Mouse (Mus musculus) ES-CJ7 (cell line): Measurements from ENCODE around the gene H2-DMb1.

Source experiments
- DNase-seq: peaks from one replicate; pipeline ENCODE4 v3.0.0; 2011; ENCODE audit warnings: low read depth, low spot score

Gene H2-DMb1

DNA sequence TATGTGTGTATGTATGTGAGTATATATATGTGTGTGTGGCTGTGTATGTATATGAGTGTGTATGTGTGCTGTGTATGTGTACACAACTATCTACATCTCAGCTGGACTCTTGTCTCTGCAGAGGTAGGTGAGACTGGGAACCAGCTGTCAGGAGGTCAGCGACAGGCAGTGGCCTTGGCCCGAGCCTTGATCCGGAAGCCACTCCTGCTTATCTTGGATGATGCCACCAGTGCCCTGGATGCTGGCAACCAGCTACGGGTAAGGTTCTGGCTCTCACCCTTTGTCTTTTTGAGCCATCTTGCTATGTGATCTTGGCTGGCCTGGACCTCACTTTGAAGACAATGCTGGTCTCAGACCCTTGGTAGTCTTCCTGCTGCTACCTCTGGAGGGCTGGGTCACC, 41.9 kb downstream of the H2-DMb1 start:
- no peak for DNase-seq

DNA sequence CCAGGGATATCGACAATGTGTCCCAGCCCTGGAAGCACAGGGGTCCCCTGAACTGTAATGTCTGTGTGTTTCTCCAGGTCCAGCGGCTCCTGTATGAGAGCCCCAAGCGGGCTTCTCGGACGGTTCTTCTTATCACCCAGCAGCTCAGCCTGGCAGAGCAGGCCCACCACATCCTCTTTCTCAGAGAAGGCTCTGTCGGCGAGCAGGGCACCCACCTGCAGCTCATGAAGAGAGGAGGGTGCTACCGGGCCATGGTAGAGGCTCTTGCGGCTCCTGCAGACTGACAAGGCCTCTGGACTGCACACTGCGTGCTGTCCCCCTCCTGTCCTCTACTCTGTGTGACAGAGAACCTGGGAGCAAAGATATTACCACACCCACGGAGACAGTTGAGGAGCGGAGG, 43.6 kb downstream of the H2-DMb1 start:
- no peak for DNase-seq

DNA sequence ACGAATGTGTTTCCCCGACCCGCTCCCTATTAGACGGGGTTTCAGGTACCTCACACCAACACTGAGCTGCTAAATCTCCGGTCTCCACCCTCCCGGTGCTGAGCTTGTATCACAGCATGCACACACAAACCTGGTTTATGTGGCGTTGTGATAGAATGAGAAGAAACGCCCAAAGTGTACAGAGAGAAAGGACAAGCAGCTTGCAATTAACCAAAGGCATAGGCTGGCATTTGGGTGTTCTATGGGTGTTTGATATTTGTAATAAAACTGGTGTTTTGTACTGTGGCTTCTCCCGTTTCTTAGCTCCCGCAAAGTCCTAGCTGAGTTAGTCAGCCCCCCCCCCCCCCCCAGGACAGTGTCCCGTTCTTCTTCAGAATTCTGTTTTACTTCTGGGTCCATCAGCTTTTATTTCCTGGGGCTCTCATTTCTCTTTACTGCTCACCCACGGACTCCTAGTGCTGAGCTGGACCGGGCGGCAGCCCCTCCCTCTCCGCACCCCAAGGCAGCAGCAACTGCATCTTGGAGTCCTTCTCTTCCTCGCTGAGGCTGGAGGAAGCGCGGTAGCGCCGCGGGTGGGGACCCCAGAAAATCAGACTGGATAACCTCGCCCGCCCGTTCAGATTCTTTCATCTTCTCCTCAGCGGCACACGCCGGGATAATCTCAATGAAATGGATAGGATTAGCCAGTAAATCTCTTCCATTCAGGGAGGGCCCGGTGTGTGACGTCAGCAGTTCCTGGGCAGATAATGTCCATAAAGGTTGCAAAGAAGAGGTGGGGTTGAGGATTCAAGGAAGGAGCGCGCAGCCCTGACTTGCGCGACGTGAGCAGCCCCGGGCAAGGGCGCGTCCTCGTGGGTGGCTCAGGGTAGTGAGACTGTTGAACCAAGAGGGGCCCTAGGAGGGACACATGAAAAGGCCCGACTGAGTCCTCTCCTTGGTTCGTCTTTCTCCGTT, 44.3 kb downstream of the H2-DMb1 start, which contains the start of gene Psmb8:
TSS of gene Psmb8 (plus strand) at position 781 of the 954 bp plus-strand sequence.
- peak; percentile 81 for DNase-seq

DNA sequence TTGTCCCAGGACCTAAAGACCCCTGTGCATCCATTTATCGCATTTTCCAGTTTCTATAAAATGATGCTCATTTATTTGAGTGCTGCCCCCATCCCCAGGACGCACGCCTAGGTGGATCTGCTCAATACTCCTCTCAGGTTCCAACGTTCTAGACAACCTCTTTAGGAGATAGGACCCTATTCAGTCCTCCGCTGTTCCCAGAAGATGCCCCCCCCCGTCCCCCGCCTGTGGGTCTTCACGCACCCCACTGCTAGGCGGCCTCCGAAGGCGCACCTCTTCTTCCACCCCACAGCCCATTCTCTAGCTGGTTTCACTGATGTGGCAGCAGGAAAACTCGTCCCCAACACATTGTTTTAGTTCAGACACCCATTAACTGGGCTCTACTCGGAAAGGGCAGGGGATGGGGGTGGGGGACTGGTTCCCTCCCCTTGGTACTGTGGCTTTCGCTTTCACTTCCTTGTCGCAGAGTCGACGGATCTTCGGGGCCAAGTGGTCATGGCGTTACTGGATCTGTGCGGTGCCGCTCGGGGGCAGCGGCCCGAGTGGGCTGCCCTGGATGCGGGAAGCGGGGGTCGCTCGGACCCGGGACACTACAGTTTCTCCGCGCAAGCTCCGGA, 45.1 kb downstream of the H2-DMb1 start:
- no peak for DNase-seq

DNA sequence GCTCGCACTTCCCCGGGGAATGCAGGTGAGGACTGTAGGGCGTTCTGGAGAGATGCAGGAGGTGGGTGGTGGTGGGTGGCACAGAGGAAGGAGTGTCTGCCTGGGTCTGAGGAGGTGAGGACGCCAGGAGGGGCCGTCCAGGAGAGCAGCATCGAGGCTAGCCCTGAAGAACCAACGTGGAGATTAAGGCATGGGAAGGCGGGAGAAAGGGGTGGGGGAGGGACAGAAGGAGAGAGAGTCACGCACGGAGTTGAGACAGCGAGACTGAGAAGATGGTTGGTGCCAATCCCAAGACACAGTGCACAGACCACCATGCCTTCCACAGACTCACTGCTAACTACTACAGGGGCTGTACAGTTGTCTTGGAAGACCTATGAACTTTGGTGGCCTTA, 45.6 kb downstream of the H2-DMb1 start:
- DNase-seq, result no peak

DNA sequence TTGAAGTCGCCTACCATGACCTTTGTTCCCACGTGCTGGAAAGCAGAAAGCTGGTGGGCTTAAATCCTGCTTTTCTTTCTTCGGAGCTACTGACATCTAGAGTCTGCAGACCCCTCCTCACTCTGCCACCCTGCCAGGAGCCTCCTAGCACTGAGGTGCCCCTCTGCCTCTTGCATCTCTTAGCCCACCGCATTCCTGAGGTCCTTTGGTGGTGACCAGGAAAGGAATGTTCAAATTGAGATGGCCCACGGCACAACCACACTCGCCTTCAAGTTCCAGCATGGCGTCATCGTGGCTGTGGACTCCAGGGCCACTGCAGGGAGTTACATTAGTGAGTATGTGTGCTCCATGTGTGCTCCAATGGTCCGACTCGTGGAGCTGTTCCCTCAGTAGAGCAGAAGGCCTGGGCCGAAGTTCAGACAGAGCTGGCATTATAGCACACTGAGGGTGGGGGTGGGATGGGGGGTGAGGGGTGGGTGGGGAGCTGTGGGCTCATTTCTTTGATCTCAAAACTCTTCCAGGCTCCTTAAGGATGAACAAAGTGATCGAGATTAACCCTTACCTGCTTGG, 46.3 kb downstream of the H2-DMb1 start:
- DNase-seq, result no peak

DNA sequence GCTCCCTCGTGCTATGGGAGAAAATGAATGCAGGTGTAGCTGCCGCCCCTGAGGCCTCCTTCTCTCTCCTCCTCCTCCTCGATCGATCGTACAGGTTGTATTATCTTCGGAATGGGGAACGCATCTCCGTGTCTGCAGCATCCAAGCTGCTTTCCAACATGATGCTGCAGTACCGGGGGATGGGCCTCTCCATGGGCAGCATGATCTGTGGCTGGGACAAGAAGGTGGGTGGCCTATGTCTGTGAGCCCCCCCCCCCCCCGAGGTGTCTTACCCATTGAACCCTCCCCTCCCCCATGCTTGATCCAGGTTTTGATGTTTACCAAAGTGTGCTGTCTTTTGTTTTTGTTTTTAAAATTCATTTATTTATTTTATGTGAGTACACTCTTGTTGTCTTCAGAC, 47.2 kb downstream of the H2-DMb1 start:
- no peak for DNase-seq

DNA sequence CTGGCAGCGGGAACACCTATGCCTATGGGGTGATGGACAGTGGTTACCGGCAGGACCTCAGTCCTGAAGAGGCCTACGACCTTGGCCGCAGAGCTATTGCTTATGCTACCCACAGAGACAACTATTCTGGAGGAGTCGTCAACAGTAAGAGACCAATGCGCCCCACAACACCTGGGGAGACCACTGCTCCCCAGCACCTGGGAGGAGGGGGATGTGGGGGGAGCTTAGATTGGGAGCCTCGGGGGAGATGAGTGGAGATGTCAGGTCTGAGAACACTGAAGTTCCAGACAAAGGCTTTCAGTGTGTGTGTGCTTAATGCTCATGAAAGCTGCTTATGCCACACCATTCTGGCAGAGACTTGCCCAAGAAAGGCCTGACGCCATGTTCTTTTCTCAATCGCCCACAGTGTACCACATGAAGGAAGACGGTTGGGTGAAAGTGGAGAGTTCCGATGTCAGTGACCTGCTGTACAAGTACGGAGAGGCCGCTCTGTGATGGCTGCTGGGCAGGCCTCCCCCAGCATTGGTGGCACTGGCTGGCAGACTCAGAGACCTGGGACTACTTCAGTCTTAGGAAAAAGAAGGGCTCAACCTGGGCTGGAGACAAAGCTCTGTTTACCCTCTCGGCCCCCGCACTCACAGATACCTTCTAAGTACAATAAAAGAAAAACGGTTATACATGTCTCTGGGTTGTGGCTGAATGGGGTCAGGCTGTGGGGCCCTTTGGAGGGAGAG, 48.1 kb downstream of the H2-DMb1 start:
- DNase-seq, result no peak

DNA sequence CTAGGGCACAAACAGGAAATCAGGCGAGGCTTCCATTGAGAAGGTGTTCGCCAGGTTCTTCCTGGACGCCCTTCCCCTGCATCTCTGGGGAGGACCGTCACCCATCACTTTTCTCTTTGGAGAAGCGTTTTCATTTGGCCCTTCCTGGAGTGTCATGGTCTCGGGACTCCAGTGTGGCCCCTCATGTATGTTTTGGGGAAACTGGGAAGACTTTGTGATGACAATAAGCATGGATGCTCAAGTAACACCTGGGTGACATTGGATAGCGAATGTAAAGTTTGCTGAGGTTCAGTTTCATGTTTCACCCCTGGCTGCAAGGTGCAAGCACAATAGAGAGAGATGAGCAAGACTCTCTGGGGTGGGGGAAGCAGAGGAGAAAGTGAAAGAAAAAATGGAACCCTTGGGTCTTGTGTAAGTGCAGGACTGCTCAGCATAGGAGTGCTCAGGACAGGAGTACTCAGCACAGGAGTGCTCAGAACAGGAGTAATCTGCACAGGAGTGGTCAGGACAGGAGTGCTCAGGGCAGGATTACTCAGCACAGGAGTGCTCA, 48.7 kb downstream of the H2-DMb1 start:
- DNase-seq, result no peak

DNA sequence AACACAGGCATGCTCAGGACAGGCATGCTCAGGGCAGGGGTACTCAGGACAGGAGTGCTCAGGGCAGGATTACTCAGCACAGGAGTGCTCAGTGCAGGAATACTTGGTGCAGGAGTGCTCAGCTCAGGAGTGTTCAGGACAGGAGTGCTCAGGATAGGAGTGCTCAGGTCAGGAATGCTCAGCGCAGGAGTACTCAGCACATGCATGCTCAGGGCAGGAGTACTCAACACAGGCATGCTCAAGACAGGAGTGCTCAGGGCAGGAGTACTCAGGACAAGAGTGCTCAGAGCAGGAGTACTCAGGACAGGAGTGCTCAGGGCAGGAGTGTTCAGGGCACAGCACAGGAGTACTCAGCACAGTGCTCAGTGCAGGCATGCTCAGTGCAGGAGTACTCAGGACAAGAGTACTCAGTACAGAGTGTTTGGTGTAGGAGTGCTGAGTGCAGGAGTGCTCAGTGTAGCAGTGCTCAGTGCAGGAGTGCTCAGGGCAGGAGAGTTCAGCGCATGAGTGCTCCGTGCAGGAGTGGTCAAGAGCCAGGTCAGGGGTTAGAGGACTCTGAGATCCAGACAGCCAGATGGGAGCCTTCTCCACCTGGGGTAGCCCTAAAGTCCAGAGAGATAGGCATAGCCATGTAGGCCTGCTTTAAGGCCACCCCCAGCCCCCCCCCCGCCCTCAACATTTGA, 50.0 kb downstream of the H2-DMb1 start:
- no peak for DNase-seq

DNA sequence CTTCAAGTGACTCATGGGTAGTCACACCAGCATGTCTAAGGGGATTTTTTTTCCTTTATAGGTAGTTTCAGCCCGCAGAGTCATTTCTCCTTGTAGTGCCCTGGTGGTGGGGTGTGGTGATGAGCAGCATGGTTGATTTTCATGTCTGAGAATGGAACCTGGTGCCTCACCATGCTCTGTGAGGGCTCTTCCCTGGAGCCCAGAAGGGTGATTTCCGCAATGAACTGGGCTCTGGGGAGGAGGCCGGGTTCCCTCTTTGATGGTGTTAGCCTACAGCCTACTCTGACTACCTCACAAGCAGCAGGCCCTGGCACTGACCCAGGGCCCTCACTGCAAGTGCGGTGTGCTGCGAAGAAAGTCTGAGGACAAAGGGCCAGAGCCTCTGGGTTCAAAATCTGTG, 50.6 kb downstream of the H2-DMb1 start, which contains the start of gene Tap2:
TSS of gene Tap2 (plus strand) at position 84 of the 400 bp plus-strand sequence.
- no peak for DNase-seq

DNA sequence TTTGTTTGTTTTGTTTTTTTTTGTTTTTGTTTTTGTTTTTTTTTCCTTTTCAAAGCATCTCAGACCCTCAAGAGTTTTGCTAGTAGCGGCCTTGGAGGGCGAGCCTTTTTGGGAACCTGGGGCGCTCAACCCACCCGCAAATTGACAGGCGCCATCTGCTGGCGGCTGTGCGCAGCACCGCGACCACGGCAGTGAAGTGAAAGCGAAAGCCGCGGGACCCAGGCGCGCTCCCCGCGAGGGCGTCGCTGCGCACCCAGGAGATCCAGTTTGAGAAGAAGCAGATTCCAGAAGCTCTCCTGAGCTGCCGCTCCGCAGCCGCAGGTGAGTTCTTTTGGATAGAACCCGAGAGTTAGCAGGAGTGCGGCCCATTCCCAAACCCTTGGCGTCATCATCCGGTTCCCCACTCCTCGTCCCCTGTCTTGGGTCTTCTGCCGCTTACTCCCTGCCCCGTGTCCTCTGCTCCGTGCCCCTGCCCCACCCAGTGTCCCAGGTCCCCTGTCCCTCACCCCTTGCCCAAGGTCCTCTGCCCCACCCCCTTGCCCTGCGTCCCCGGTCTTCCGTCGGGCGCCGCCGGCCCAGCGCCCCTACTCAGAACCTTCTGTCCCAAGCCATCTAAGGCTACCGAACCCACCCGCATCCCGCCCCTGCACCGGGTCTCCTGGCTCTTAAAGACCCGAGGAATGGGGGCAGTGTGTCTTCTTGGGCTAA, 51.6 kb downstream of the H2-DMb1 start:
- DNase-seq, result peak; percentile 71

DNA sequence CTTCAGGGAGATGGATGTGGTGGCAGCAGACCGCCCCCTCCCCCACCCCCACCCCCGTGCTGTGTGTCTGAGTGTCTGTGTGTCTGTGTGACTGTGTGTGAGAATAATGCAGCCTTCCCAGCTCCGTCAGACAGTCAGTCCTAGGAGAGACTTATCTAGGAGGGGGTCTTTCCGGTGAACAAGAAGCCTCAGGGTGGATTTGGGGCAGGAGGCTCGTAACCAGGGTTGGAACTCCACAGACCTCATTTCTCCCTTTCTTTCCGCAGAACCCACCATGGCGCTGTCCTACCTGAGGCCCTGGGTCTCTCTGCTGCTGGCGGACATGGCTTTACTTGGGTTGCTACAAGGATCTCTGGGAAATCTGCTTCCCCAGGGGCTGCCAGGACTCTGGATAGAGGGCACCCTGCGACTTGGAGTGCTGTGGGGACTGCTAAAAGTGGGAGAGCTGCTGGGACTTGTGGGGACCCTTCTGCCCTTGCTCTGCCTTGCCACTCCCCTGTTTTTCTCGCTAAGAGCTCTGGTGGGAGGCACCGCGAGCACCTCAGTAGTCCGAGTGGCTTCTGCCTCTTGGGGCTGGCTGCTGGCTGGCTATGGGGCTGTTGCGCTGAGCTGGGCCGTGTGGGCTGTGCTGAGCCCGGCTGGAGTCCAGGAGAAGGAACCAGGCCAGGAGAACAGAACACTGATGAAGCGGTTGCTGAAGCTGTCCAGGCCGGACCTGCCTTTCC, 52.3 kb downstream of the H2-DMb1 start:
- no peak for DNase-seq

DNA sequence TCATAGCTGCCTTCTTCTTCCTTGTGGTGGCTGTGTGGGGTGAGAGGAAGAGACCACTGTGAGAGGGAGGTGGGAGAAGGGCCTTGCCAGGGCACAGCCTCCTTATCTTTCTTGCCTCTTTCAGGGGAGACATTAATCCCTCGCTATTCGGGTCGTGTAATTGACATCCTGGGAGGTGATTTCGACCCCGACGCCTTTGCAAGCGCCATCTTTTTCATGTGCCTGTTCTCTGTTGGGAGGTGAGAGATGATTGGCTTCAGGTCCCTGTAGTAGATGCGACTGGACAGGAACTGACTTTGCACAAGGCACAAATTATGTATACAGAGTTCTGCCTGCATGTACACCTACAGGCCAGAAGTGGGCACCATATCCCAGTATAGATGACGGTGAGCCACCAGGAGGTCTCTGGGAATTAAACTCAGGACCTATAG, 52.9 kb downstream of the H2-DMb1 start:
- DNase-seq, result peak; percentile 61

DNA sequence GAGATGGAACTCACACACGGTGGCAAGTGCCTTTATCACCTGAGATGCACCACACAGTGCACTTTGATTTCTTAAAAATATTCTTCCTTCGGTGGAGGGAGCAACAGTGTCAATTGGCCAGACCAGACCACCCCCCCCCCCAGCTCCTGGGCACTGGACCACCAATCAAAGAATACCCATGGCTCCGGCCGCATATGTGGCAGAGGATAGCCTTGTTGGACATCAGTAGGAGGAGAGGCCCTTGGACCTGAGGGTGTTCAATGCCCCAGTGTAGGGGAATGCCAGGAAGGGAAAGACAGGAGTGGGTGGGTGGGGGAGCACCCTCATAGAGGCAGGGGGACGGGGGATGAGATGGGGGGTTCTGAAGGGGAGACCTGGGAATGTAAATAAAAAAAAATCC, 53.9 kb downstream of the H2-DMb1 start:
- no peak for DNase-seq

DNA sequence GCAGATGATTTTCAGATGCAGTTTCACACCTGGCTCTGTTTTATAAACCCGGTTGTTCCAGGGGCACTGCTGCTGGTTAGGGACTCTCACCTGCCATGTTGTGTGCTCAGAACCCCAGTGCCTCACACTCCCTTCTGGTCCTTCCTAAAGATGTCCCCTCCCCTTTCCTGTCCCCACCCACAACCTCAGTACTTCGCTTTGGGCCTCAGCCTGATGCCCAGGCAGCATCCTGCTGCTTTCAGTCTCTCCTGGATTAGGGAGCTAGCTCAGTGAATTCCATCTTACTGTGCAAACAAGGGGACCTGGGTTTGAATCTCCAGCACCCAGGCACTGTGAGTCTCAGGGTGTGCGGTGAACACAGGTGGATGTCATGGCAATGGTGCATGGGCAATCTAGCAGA, 54.6 kb downstream of the H2-DMb1 start:
- DNase-seq, result no peak

DNA sequence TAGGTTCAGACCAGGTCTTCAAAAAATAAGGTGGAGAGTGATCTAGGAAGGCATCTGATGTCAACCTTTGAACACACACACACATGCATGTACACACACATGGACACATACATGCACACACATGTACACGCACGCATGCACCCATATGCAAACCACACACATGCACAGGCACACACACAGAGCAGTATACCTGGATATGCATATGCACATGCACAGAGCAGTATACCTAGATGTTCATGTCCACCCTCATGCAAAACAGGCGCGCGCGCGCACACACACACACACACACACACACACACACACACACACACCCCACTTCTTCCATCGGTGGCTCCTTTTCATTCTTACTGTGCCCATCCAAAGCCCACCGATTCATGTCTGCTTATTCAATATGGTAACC, 55.0 kb downstream of the H2-DMb1 start:
- no peak for DNase-seq

DNA sequence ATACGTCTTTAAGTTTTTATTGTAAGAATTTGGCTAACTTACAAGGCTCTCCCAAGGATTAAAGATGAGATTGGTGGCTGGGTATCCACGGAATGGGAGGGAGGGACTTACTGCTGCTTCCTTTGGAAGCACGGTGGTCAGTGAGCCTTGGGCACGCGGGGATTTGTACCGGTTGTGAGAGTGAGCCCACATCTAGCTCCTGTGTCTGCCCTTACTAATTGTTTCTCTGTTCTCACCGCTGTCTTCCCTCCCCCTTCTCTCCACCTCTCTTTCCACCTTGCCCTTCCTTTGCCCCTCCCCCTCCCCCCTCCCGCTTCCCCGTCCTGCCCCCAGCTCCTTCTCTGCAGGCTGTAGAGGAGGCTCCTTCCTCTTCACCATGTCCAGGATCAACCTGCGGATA, 55.5 kb downstream of the H2-DMb1 start:
- DNase-seq, result no peak

DNA sequence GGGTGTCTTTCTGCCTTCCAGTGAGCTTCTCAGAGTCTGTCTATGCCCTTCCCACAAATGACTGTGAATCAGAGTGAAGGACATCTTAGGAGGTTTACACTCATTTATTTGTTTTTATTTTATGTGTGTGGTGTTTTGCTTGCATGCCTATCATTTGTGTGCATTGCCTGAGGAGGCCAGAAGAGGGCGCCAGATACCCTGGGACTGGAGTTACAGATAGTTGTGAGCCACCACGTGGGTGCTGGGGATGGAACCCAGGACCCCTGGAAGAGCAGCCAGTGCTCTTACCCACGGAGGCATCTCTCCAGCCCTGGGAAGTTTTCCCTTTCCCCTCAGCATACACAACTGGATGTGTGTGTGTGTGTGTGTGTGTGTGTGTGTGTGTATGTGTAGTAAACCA, 56.8 kb downstream of the H2-DMb1 start:
- DNase-seq, result peak; percentile 53
